Mouse (Mus musculus) adrenal gland, adult 8-10 months (tissue): Measurements from ENCODE around the gene Hist1h2aa. TPM values are rescaled to one million over a fixed set of nuclear protein-coding genes. Genes with fewer than 3 reads are reported as not detected.

Source experiments
- DNase-seq: peaks from one replicate; pipeline ENCODE4 v3.0.0; 2022
- microRNA-seq, 2 experiments: library from miRNA; unstranded; fragments of <30 nt; microRNA quantifications; one replicate each; pipeline ENCODE4 v1.2.0; 2022
- total RNA-seq, 4 experiments: library from RNA; stranded (reverse); gene quantifications; 2 replicates each; pipeline ENCODE4 v1.2.4; 2022

Gene Hist1h2aa
- total RNA-seq, 4 experiments from 2014 or later, result not detected

- DNase-seq, result no peak
Observed at GRCm38 (mm10) chr13:23946254-23946653, 12.0 kb downstream of the Hist1h2aa start.

GRCm38 (mm10) chr13:23949484-23950246 is 15.4 kb downstream of the Hist1h2aa start:
- DNase-seq, result no peak

GRCm38 (mm10) chr13:23950928-23951327 is 16.7 kb downstream of the Hist1h2aa start:
- peak; percentile 39 for DNase-seq

- DNase-seq, result no peak
Observed at GRCm38 (mm10) chr13:23959776-23960175, 25.5 kb downstream of the Hist1h2aa start.

GRCm38 (mm10) chr13:23964909-23965308 is 30.6 kb downstream of the Hist1h2aa start:
- DNase-seq, result no peak

- DNase-seq, result no peak
Observed at GRCm38 (mm10) chr13:23971870-23972269, 37.6 kb downstream of the Hist1h2aa start.

GRCm38 (mm10) chr13:23972271-23972670 is 38.0 kb downstream of the Hist1h2aa start:
- DNase-seq, result no peak

Small RNAs within 50 kb of the gene (microRNA-seq; reads per million reads assigned to microRNA genes)
- 0 reads per million in 2 experiments for gene Gm44344

Other genes with a start within 250 kb of the Hist1h2aa start
- under 1 TPM in 1 of 4 experiments, not detected in 3; 0.26 TPM for gene Hist1h1t, start 238.6 kb upstream of the Hist1h2aa start, total RNA-seq
- 10 to 100 TPM; 71.9 to 93.9 (median 88.6) TPM for gene Hist1h4c, start 236.0 kb upstream of the Hist1h2aa start, total RNA-seq
- 10 to 100 TPM; 27.4 to 41.7 (median 33.5) TPM for gene Hfe, start 223.6 kb upstream of the Hist1h2aa start, total RNA-seq
- gene Hist1h1c, start 195.7 kb upstream of the Hist1h2aa start, total RNA-seq, result 100 to 1,000 TPM; 212 to 290 (median 255) TPM
- gene Hist1h3c, start 188.9 kb upstream of the Hist1h2aa start, total RNA-seq, result 10 to 100 TPM in 1 of 4 experiments, 1 to 10 TPM in 3; 4.3 to 10.9 (median 7.4) TPM
- gene Hist1h2bb, start 187.7 kb upstream of the Hist1h2aa start, total RNA-seq, result 10 to 100 TPM; 14.8 to 24.3 (median 20.0) TPM
- 10 to 100 TPM; 24.0 to 37.5 (median 29.3) TPM for gene Hist1h2ab, start 183.3 kb upstream of the Hist1h2aa start, total RNA-seq
- 10 to 100 TPM; 18.1 to 29.8 (median 26.6) TPM for gene Hist1h3b, start 182.2 kb upstream of the Hist1h2aa start, total RNA-seq
- 100 to 1,000 TPM in 1 of 4 experiments, 10 to 100 TPM in 3; 69.6 to 104 (median 91.8) TPM for gene Hist1h4b, start 177.4 kb upstream of the Hist1h2aa start, total RNA-seq
- gene Hist1h4a, start 173.2 kb upstream of the Hist1h2aa start, total RNA-seq, result 10 to 100 TPM; 18.1 to 29.1 (median 26.8) TPM
- gene Hist1h3a, start 172.1 kb upstream of the Hist1h2aa start, total RNA-seq, result 10 to 100 TPM; 28.7 to 37.4 (median 36.4) TPM
- gene Hist1h1a, start 170.8 kb upstream of the Hist1h2aa start, total RNA-seq, result 10 to 100 TPM; 16.7 to 20.1 (median 18.6) TPM
- under 1 TPM in 3 of 4 experiments, not detected in 1; 0.24 to 0.48 (median 0.26) TPM for gene Trim38, start 164.5 kb upstream of the Hist1h2aa start, total RNA-seq
- gene Slc17a2, start 127.5 kb upstream of the Hist1h2aa start, total RNA-seq, result under 1 TPM in 1 of 4 experiments, not detected in 3; 0.06 TPM
- gene Slc17a3, start 95.0 kb upstream of the Hist1h2aa start, total RNA-seq, result 1 to 10 TPM in 1 of 4 experiments, under 1 TPM in 3; 0.18 to 1.4 (median 0.76) TPM
- not detected for gene Slc17a1, start 66.7 kb upstream of the Hist1h2aa start, total RNA-seq
- under 1 TPM in 3 of 4 experiments, not detected in 1; 0.13 to 0.38 (median 0.15) TPM for gene Slc17a4, start 19.5 kb upstream of the Hist1h2aa start, total RNA-seq
- not detected for gene Hist1h2ba, start 306 bp upstream of the Hist1h2aa start, total RNA-seq
- gene Scgn, start 56.8 kb downstream of the Hist1h2aa start, total RNA-seq, result 1 to 10 TPM; 2.3 to 4.4 (median 3.1) TPM